Mouse (Mus musculus): ENCODE measurements at regions not wholly inside any gene's neighbourhood (a gene's known extent, or its start where the extent isn't known, plus 50 kb on each side); places are given as distances from the start of the nearest gene placed in this dataset.

DNA sequence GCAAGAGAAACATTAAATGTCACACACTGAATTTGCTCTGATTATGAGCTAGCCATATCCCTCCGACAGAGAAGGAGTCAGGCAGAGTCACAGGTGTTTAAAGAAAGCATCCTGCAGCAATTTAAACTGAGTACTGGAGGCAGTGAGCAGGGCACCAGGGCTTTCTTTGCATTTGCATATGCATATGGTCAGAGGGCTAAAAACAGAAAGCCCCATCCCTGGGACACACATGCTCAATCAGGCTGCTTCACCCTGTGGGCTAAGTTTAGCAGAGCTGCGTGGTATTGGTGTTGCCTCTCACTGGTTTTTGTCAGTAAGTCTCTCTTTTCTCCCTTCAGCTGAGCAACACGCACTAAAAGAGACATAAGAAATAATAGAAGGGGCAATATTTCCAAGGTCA lies 289.9 kb upstream of the Rps6ka3 start:
- DNase-seq (ENCODE audit: low spot score in 2 of 2) = peak; percentile 19 to 27
- intact Hi-C loops (cut with DNase I) = loop anchor here (5.0 kb wide), 4 partner anchors 63 to 1188 kb away; partner anchors contain the start of gene Cnksr2

DNA sequence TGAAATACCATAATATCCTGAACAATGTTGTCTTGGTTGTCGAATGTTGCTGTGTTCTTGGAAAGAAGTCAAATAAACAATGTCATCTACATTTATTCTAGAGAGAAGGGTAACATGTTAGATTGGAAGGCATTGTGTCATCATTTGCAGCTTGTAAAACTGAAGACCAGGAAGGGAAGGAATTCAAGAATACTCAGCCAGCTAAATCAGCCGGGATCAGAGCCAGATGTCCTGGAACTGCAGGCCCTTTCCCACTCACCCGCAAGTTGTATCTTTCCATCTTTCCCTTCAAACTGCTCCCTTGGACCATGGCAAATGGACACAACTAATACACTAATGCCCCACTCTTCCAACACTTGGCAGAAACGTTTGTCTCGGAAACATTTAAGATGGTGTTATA lies 288.7 kb upstream of the Rps6ka3 start:
- peak in 1 of 2 experiments; percentile 11 for DNase-seq (ENCODE audit: low spot score in 2 of 2)
- intact Hi-C loops (cut with DNase I) = loop anchor here (5.0 kb wide), 4 partner anchors 64 to 1189 kb away; partner anchors contain the start of gene Cnksr2

DNA sequence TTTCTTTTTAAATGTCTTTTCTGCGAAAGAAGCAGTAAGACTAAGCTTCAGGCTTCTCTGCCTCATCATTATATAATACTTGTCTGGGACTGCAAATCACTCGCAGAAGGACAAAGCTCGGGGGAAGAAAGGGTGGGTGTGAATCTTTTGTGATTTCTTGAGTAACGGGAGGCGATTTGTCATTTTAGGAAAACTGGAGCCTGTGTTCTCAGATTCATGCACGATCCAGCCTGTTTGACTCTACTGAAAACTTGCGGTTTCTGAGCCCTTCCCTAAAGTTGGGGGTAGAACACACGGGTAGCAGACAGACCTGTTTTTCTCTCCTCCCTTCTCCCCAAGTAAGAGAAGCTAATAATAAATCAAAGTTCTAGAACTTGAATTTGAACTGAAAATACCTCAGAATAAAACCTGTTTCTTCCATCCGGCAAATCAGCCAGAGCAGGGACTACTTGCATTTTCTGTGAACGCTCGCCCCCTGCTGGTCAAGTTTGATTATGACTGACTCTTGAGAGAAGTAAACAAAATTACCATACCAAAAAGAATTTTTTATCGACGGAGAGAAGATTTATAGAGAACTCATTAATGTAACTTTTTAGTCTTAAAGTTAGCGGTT lies 288.2 kb upstream of the Rps6ka3 start:
- intact Hi-C loops (cut with DNase I) = loop anchor here (5.0 kb wide), 4 partner anchors 65 to 1190 kb away; partner anchors contain the start of gene Cnksr2

GRCm38 (mm10) chrX:158923081-158923561 lies 287.0 kb upstream of the Rps6ka3 start:
- intact Hi-C loops (cut with DNase I) = loop anchor here (5.0 kb wide), 4 partner anchors 66 to 1191 kb away; partner anchors contain the start of gene Cnksr2
- peak; percentile 69 to 83 for DNase-seq (ENCODE audit: low spot score in 2 of 2)

More for the DNA sequence above, 288.2 kb upstream of the Rps6ka3 start:
- DNase-seq (ENCODE audit: low spot score in 2 of 2) = peak; percentile 84 to 87

DNA sequence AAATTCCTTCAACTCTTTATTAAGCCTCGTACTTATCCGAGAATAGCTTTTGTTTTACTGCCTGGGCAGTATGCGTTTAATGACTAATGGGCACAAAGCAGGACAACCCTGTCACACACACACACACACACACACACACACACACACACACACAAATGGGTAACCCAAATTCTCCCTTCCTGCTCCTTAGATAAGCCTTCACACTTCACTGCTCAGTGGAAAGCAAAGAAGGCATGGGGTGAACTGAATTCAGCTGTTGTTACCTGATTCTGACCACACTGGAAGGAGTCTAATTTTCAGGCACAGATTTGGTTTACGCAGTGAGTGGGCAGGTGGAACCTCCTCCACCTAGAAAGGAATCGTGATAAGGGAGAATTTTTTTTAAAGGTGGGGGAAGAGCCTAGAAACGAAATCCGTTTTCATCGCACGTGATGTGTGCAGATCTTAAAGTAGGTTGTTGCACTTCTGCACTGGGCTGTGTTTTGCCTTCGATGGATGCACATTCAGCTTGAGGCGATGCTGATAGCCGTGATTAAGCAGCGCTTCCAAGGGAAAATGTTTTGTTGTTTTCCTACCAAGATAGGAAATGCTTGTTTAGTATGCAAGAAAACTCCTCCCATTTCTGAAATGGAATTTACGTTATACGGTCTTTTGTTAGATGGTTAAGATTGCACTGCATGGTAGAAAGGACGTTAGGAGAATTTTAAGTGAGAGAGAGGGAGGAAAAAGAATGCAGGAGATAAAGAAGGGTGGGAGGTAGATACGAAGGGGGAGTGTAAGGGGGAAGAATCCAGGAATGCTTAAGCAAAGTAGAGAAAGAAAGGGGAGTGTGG lies 286.2 kb upstream of the Rps6ka3 start:
- intact Hi-C loops (cut with DNase I) = loop anchor here (5.0 kb wide), 4 partner anchors 67 to 1192 kb away; partner anchors contain the start of gene Cnksr2
- DNase-seq (ENCODE audit: low spot score in 2 of 2) = peak; percentile 22 to 29

GRCm38 (mm10) chrX:158924490-158925398 lies 285.4 kb upstream of the Rps6ka3 start:
- DNase-seq (ENCODE audit: low spot score in 2 of 2) = peak in 1 of 2 experiments; percentile 42
- intact Hi-C loops (cut with DNase I) = loop anchor here (5.0 kb wide), 4 partner anchors 67 to 1192 kb away; partner anchors contain the start of gene Cnksr2

- intact Hi-C loops (cut with DNase I) = no loop called here
- DNase-seq (ENCODE audit: low spot score in 2 of 2) = no peak
These were observed 278.2 kb upstream of the Rps6ka3 start for GRCm38 (mm10) chrX:158931864-158932263.

DNA sequence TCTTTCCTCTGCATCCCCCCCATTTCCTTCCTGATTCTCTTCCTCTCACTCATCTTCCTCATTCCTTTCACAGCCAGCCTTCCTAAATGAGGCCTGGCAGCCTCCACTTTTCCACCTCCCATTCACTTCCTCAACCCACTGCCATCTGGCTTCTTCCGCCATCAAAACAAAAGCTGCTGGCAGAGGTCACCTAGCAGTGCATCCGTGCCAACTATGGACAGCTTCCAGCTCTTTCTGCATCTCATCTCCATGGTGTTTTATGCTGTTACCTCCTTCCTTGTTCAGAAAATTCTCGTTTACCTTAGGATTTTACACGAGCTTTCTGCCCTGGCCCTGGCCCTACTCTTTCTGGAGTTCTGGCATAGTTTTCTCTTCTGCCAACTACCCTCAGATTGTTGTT lies 262.9 kb upstream of the Rps6ka3 start:
- intact Hi-C loops (cut with DNase I) = no loop called here
- DNase-seq (ENCODE audit: low spot score in 2 of 2) = no peak

DNA sequence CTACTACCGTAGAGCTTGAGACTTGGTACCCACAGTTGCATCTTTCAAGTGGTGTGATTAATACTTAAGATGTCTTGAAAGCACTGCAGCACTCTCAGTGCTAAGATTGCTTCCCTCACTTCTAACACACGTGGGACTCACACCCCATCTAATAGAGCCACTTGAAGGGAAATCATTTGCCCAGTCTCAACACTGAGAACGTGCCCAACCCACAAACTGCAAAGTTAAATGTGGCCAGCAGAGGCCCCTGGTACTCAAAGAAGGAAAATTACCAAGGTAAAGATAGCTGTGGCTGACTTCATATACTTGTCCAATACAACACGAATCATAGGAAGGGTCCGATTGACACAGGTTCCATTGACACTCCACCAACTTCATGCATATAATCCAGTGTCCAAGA lies 238.4 kb upstream of the Rps6ka3 start:
- peak in 1 of 2 experiments; percentile 14 for DNase-seq (ENCODE audit: low spot score in 2 of 2)
- intact Hi-C loops (cut with DNase I) = loop anchor here (5.0 kb wide), 1 partner anchor 296 kb away; no protein-coding TSS in a partner anchor

- intact Hi-C loops (cut with DNase I) = no loop called here
- no peak for DNase-seq (ENCODE audit: low spot score in 2 of 2)
These were observed 233.5 kb upstream of the Rps6ka3 start for GRCm38 (mm10) chrX:158976648-158977047.

- DNase-seq (ENCODE audit: low spot score in 2 of 2) = peak; percentile 3 to 23
- intact Hi-C loops (cut with DNase I) = no loop called here
These were observed 225.4 kb upstream of the Rps6ka3 start for GRCm38 (mm10) chrX:158984721-158985120.

GRCm38 (mm10) chrX:158987676-158988075 lies 222.4 kb upstream of the Rps6ka3 start:
- DNase-seq (ENCODE audit: low spot score in 2 of 2) = no peak
- intact Hi-C loops (cut with DNase I) = no loop called here

DNA sequence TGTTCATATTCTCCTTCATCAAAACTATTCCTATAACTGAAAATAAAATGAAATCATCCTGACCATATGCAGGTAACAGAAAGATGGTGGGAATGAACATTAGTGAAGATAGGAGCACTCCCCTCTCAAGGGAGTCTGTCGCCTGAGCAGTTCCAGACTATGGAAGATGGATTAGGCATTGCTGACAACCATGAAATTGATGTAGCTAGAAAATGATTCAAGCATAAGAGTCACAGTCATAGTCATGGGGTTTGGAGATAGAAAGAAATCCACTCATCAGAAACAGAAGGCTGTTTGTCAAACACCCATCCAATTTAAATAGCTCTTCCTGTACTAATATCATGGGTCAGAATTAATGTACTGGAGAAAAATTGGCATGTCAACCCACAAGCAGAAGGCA lies 191.2 kb upstream of the Rps6ka3 start:
- intact Hi-C loops (cut with DNase I) = no loop called here
- no peak for DNase-seq (ENCODE audit: low spot score in 2 of 2)

DNA sequence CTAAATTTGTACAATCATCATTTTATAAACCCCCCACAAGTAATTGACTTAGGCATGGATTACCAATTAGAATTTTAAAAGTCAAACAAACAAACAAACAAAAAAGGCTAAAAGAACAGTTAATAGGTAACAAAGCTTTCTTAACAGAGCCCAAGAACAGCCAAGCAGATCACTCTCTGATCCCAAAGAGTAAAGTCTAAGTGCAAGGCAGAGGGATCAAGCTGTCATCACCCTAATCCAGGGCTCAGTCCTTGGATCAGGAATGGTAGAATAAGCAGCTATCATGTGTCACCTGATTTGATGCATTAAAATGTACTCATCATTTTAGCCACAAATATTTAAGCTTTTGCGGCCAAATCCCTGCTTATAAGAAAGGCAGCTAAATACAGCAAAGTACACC lies 183.8 kb upstream of the Rps6ka3 start:
- no peak for DNase-seq (ENCODE audit: low spot score in 2 of 2)
- intact Hi-C loops (cut with DNase I) = no loop called here

DNA sequence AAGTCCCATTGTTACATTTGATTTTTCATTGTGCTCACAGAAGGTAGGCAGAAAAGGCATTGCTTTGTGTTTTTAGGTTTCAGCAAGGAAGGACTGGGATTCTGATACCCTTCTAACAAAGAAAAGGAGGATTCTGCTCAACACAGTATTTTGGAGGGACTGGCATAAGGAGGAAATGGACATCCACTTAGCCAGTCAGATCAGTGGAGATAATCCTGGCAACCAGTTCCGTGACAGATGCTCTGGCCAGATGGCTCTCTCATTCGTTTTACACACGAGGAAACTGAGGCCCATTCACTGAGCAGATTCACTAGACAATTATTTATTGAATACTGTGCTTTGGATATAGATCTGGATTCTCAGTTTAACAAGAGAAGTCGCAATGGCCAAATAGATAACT lies 178.2 kb upstream of the Rps6ka3 start:
- DNase-seq (ENCODE audit: low spot score in 2 of 2) = no peak
- intact Hi-C loops (cut with DNase I) = no loop called here

- DNase-seq (ENCODE audit: low spot score in 2 of 2) = peak; percentile 6 to 37
- intact Hi-C loops (cut with DNase I) = loop anchor here (5.0 kb wide), 1 partner anchor 224 kb away; no protein-coding TSS in a partner anchor
These were observed 166.7 kb upstream of the Rps6ka3 start for GRCm38 (mm10) chrX:159043432-159043831.

DNA sequence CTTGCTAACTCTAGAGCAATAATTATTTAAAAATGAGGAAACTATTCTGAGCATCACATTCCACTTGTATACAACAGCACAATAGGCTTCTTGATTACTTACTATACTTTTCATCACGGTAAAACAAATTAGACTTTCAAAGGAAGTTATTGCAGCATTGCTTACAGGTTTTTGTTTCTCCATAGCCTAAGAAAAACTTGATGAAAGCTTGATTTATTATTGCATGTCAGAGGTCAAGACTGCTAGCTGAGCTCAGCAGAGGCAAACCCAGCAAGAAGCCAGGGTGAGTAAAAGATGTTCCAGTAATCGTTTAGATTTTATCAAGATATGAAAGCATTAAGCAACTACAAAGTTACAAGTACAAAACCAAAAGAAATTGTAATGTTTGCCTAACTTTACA lies 162.2 kb upstream of the Rps6ka3 start:
- intact Hi-C loops (cut with DNase I) = no loop called here
- DNase-seq (ENCODE audit: low spot score in 2 of 2) = no peak

DNA sequence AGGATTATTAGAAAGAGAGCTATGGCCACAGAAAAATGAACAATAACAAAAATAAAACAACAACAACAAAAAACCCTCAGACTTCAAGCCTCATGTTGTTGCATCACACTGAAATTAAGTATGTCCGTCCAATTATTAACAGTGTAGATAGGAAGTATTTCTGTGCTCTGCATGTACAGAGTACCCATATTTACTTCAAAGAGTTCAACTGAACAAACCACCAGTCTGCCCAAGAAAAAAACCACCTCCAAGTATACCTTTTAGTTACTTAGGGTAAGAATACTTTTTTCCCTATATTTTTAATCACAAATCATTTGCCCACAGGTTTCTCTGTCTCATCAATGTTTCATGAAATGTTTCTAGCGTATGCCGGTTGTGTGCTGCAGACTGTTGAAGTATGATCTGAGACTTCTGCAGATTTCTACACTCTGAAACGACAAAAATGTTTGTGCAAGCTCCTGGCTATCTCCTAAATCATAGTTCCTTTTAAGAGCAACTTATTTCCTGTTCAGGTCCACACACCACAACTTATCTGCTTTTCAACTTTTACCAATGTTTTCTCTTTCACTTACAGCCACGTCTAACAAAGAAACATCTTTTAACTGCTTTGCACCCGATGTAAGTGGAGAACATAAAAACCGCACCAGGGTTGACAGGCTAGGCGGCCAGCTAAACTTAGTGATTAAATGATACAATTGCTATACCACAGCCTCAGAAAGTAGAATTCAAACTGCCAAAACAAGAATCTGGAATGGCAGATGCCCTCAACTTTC lies 154.2 kb upstream of the Rps6ka3 start:
- intact Hi-C loops (cut with DNase I) = no loop called here
- DNase-seq (ENCODE audit: low spot score in 2 of 2) = no peak

- intact Hi-C loops (cut with DNase I) = no loop called here
- no peak for DNase-seq (ENCODE audit: low spot score in 2 of 2)
These were observed 153.7 kb upstream of the Rps6ka3 start for GRCm38 (mm10) chrX:159056462-159056805.
